Mouse (Mus musculus) MEL (cell line): ENCODE results near the gene Rec8. TPM values are rescaled to one million over a fixed set of nuclear protein-coding genes. Genes with fewer than 3 reads are reported as not detected.

Experiments
- DNase-seq: peaks from one replicate; pipeline ENCODE4 v3.0.0; 2011; ENCODE audit warnings: low read depth, low spot score
- H3K27ac ChIP-seq: 2 replicates; pipeline ENCODE4 v1.5.1; 2012; ENCODE audit warnings: low read depth, mild to moderate bottlenecking, control low read depth, low read length, moderate library complexity; ENCODE audit not compliant: control insufficient read depth
- H3K27me3 ChIP-seq, 2 experiments: fragments of 150-350 bp in 1 of 2; sonication (generic) in 1 of 2; 2 replicates each; pipeline ENCODE4 v1.6.1; 2012; ENCODE audit warnings: low read length in 2 of 2, mild to moderate bottlenecking in 2 of 2, improper control_type of control experiment in 1 of 2, moderate library complexity in 1 of 2; ENCODE audit not compliant: insufficient read depth in 2 of 2, control insufficient read depth in 1 of 2
- H3K36me3 ChIP-seq, 2 experiments: 2 replicates each; pipeline ENCODE4 v1.6.1; 2012 to 2014; ENCODE audit warnings: low read length in 2 of 2, improper control_type of control experiment in 1 of 2, inconsistent platforms in 1 of 2, mild to moderate bottlenecking in 1 of 2; ENCODE audit not compliant: insufficient read depth in 2 of 2, control insufficient read depth in 1 of 2
- H3K4me1 ChIP-seq, 2 experiments: fragments of 150-350 bp in 1 of 2; sonication (generic) in 1 of 2; 2 replicates each; pipeline ENCODE4 v1.6.1; 2012; ENCODE audit warnings: low read length in 2 of 2, improper control_type of control experiment in 1 of 2, mild to moderate bottlenecking in 1 of 2; ENCODE audit not compliant: insufficient read depth in 2 of 2, control insufficient read depth in 1 of 2
- H3K4me3 ChIP-seq, 2 experiments: fragments of 150-350 bp in 1 of 2; sonication (generic) in 1 of 2; 2 replicates each; pipeline ENCODE4 v1.5.1; 2012; ENCODE audit warnings: low read depth in 2 of 2, low read length in 2 of 2, mild to moderate bottlenecking in 2 of 2, moderate library complexity in 2 of 2, control low read depth in 1 of 2, improper control_type of control experiment in 1 of 2; ENCODE audit not compliant: control insufficient read depth in 1 of 2, insufficient read depth in 1 of 2
- H3K79me2 ChIP-seq: 2 replicates; pipeline ENCODE4 v1.6.1; 2012; ENCODE audit warnings: mild to moderate bottlenecking, low read length, moderate library complexity; ENCODE audit not compliant: control insufficient read depth, poor library complexity, insufficient read depth
- H3K9ac ChIP-seq: 2 replicates; pipeline ENCODE4 v1.6.1; 2012; ENCODE audit warnings: low read depth, mild to moderate bottlenecking, control low read depth, low read length, moderate library complexity; ENCODE audit not compliant: control insufficient read depth, poor library complexity, severe bottlenecking
- H3K9me3 ChIP-seq: fragments of 150-350 bp; sonication (generic); replicated peaks from 2 replicates; pipeline ENCODE4 v1.6.1; 2012; ENCODE audit warnings: mild to moderate bottlenecking, low read length, improper control_type of control experiment, moderate library complexity; ENCODE audit not compliant: insufficient read depth
- BHLHE40 ChIP-seq: IDR thresholded peaks from 2 replicates; pipeline ENCODE4 v1.6.1; 2012; ENCODE audit warnings: low read depth, mild to moderate bottlenecking, inconsistent platforms, low read length, improper control_type of control experiment, borderline replicate concordance
- CTCF ChIP-seq, 3 experiments: IDR thresholded peaks in 2 of 3; conservative IDR thresholded peaks in 1 of 3; 2 replicates each; pipeline ENCODE4 v1.5.1; 2011 to 2012; ENCODE audit warnings: low read length in 3 of 3, low read depth in 2 of 3, mild to moderate bottlenecking in 2 of 3, improper control_type of control experiment in 1 of 3, inconsistent platforms in 1 of 3, mixed read lengths in 1 of 3, moderate library complexity in 1 of 3; ENCODE audit not compliant: control insufficient read depth in 1 of 3, insufficient read depth in 1 of 3, poor library complexity in 1 of 3, severe bottlenecking in 1 of 3
- ELF1 ChIP-seq: IDR thresholded peaks from 2 replicates; pipeline ENCODE4 v1.6.1; 2014; ENCODE audit warnings: low read depth, mild to moderate bottlenecking, inconsistent platforms, low read length, improper control_type of control experiment, moderate library complexity
- EP300 ChIP-seq, 2 experiments: IDR thresholded peaks; 2 replicates each; pipeline ENCODE4 v1.6.1; 2011; ENCODE audit warnings: improper control_type of control experiment in 2 of 2, low read length in 2 of 2, low read depth in 1 of 2, mild to moderate bottlenecking in 1 of 2
- ETS1 ChIP-seq: IDR thresholded peaks from 2 replicates; pipeline ENCODE4 v1.6.1; 2012; ENCODE audit warnings: low read depth, mild to moderate bottlenecking, inconsistent platforms, low read length, improper control_type of control experiment, moderate library complexity
- GABPA ChIP-seq: IDR thresholded peaks from 2 replicates; pipeline ENCODE4 v1.6.1; 2012; ENCODE audit warnings: low read depth, mild to moderate bottlenecking, inconsistent platforms, low read length, improper control_type of control experiment, moderate library complexity
- HCFC1 ChIP-seq: IDR thresholded peaks from 2 replicates; pipeline ENCODE4 v1.6.1; 2012; ENCODE audit warnings: low read depth, mild to moderate bottlenecking, inconsistent platforms, low read length, improper control_type of control experiment, moderate library complexity
- JUND ChIP-seq: IDR thresholded peaks from 2 replicates; pipeline ENCODE4 v1.6.1; 2011; ENCODE audit warnings: low read depth, mild to moderate bottlenecking, improper control_type of control experiment, low read length
- KAT2A ChIP-seq: conservative IDR thresholded peaks from 2 replicates; pipeline ENCODE4 v1.6.1; 2012; ENCODE audit warnings: low read depth, low read length, improper control_type of control experiment, inconsistent platforms
- MAFK ChIP-seq: IDR thresholded peaks from 2 replicates; pipeline ENCODE4 v1.6.1; 2011; ENCODE audit warnings: low read depth, mild to moderate bottlenecking, low read length, improper control_type of control experiment, borderline replicate concordance
- MAZ ChIP-seq: IDR thresholded peaks from 2 replicates; pipeline ENCODE4 v1.6.1; 2012; ENCODE audit warnings: low read depth, mild to moderate bottlenecking, inconsistent platforms, low read length, improper control_type of control experiment
- MYB ChIP-seq: IDR thresholded peaks from 2 replicates; pipeline ENCODE4 v1.6.1; 2011; ENCODE audit warnings: mild to moderate bottlenecking, low read depth, low read length, improper control_type of control experiment
- MYC ChIP-seq: IDR thresholded peaks from 2 replicates; pipeline ENCODE4 v1.6.1; 2011; ENCODE audit warnings: low read depth, mild to moderate bottlenecking, low read length, improper control_type of control experiment, moderate library complexity
- NELFE ChIP-seq: IDR thresholded peaks from 2 replicates; pipeline ENCODE4 v1.6.1; 2011; ENCODE audit warnings: low read depth, low read length, improper control_type of control experiment
- NRF1 ChIP-seq: IDR thresholded peaks from 2 replicates; pipeline ENCODE4 v1.6.1; 2014; ENCODE audit warnings: low read depth, mild to moderate bottlenecking, inconsistent platforms, low read length, improper control_type of control experiment, moderate library complexity; ENCODE audit not compliant: poor library complexity, insufficient read depth, severe bottlenecking
- POLR2A ChIP-seq, 2 experiments: IDR thresholded peaks; 2 replicates each; pipeline ENCODE4 v1.6.1; 2011 to 2012; ENCODE audit warnings: low read length in 2 of 2, mild to moderate bottlenecking in 2 of 2, control low read depth in 1 of 2, improper control_type of control experiment in 1 of 2, low read depth in 1 of 2, moderate library complexity in 1 of 2; ENCODE audit not compliant: control insufficient read depth in 1 of 2, insufficient read depth in 1 of 2, poor library complexity in 1 of 2
- POLR2AphosphoS5 ChIP-seq: IDR thresholded peaks from 2 replicates; pipeline ENCODE4 v1.6.1; 2012; ENCODE audit warnings: low read depth, borderline replicate concordance, mild to moderate bottlenecking, inconsistent platforms, low read length, moderate library complexity, mixed read lengths
- RAD21 ChIP-seq: IDR thresholded peaks from 2 replicates; pipeline ENCODE4 v1.6.1; 2011; ENCODE audit warnings: mild to moderate bottlenecking, low read depth, low read length, improper control_type of control experiment
- RCOR1 ChIP-seq: IDR thresholded peaks from 2 replicates; pipeline ENCODE4 v1.6.1; 2012; ENCODE audit warnings: low read depth, mild to moderate bottlenecking, inconsistent platforms, low read length, improper control_type of control experiment
- SIN3A ChIP-seq: IDR thresholded peaks from 2 replicates; pipeline ENCODE4 v1.6.1; 2012; ENCODE audit warnings: low read length, improper control_type of control experiment, inconsistent platforms
- SMC3 ChIP-seq: IDR thresholded peaks from 2 replicates; pipeline ENCODE4 v1.6.1; 2011; ENCODE audit warnings: low read depth, low read length, improper control_type of control experiment
- TAL1 ChIP-seq: IDR thresholded peaks from 2 replicates; pipeline ENCODE4 v1.6.1; 2012; ENCODE audit warnings: mild to moderate bottlenecking, inconsistent platforms, low read length, moderate library complexity, mixed read lengths
- UBTF ChIP-seq: IDR thresholded peaks from 2 replicates; pipeline ENCODE4 v1.6.1; 2012; ENCODE audit warnings: low read depth, mild to moderate bottlenecking, inconsistent platforms, low read length, improper control_type of control experiment, moderate library complexity, borderline replicate concordance; ENCODE audit not compliant: insufficient read depth
- USF1 ChIP-seq: IDR thresholded peaks from 2 replicates; pipeline ENCODE4 v1.6.1; 2014; ENCODE audit warnings: low read depth, mild to moderate bottlenecking, inconsistent platforms, low read length, improper control_type of control experiment, moderate library complexity
- USF2 ChIP-seq, 2 experiments: IDR thresholded peaks; 2 replicates each; pipeline ENCODE4 v1.6.1; 2011 to 2012; ENCODE audit warnings: improper control_type of control experiment in 2 of 2, low read length in 2 of 2, borderline replicate concordance in 1 of 2, inconsistent platforms in 1 of 2, low read depth in 1 of 2, mild to moderate bottlenecking in 1 of 2; ENCODE audit not compliant: insufficient read depth in 1 of 2
- ZC3H11A ChIP-seq: IDR thresholded peaks from 2 replicates; pipeline ENCODE4 v1.6.1; 2012; ENCODE audit warnings: low read depth, mild to moderate bottlenecking, inconsistent platforms, low read length, improper control_type of control experiment
- ZMIZ1 ChIP-seq: IDR thresholded peaks from 2 replicates; pipeline ENCODE4 v1.6.1; 2012; ENCODE audit warnings: low read depth, mild to moderate bottlenecking, inconsistent platforms, low read length, improper control_type of control experiment, moderate library complexity
- ZNF384 ChIP-seq: IDR thresholded peaks from 2 replicates; pipeline ENCODE4 v1.6.1; 2012; ENCODE audit warnings: low read depth, mild to moderate bottlenecking, inconsistent platforms, low read length, improper control_type of control experiment
- polyA plus RNA-seq, 2 experiments: library from polyadenylated mRNA; stranded (reverse) in 1 of 2; unstranded in 1 of 2; fragments of >175 nt in 1 of 2; fragments of >200 nt in 1 of 2; gene quantifications; 2 replicates each; pipeline versions ENCODE4 v1.2.1 to v1.2.4; 2012; ENCODE audit warnings: low replicate concordance in 2 of 2, low read depth in 1 of 2; ENCODE audit not compliant: insufficient read length in 2 of 2, insufficient read depth in 1 of 2, missing spikeins in 1 of 2
- total RNA-seq: library from RNA; depleted of rRNA; stranded (reverse); fragments of 300-350 nt; gene quantifications from 2 replicates; pipeline ENCODE4 v1.2.3, GENCODE M21; 2012

Rec8 gene
- total and polyA plus RNA-seq, 3 experiments: 1.5 to 2.5 TPM; not detected in 1

- peaks cover 0 to 37% of the 10 kb centered on the region in 2 experiments; a peak in 2 of 4 replicates for H3K36me3 ChIP-seq
- H3K79me2 ChIP-seq: peaks cover 32% of the 10 kb centered on the region
- DNase-seq: no peak
- no peaks in the 10 kb centered on the region for H3K9me3 ChIP-seq
- H3K27me3 ChIP-seq: no peaks in the 10 kb centered on the region
- H3K9ac ChIP-seq: peak overlapping the region; percentile 78
- H3K4me1 ChIP-seq: peaks cover 7 to 15% of the 10 kb centered on the region in 2 experiments; a peak in 3 of 4 replicates
- H3K4me3 ChIP-seq: peak overlapping the region; percentile 69 to 70
- peak overlapping the region; percentile 93 for H3K27ac ChIP-seq
- no peak for TF ChIP-seq ZC3H11A
- peak; percentile 58; the same call in 1 of the 2 replicates for TF ChIP-seq NELFE
- TF ChIP-seq ZMIZ1: 0 out of 2 replicates have a peak, but pooled peaks have one; percentile 23
- no peak for TF ChIP-seq MAFK
- TF ChIP-seq SMC3: 0 out of 2 replicates have a peak, but pooled peaks have one; percentile 13
- TF ChIP-seq ELF1: 0 out of 2 replicates have a peak, but pooled peaks have one; percentile 3
- TF ChIP-seq MYB: no peak
- no peak for TF ChIP-seq RAD21
- no peak for TF ChIP-seq CTCF (IDR thresholded peaks at IDR 0.05 in 2 of 3, conservative IDR thresholded peaks at IDR 0.05 in 1 of 3; ENCODE audit: control insufficient read depth in 1 of 3, insufficient read depth in 1 of 3, low read depth in 2 of 3, low read length in 3 of 3, poor library complexity in 1 of 3, severe bottlenecking in 1 of 3)
Observed at GRCm38 (mm10) chr14:55671486-55671832, 53.6 kb downstream of the Rec8 start.

- Histone ChIP-seq H3K9ac (peak within 1 kb of the TSS; percentile 78), H3K4me3 (peak within 1 kb of the TSS; percentile 69 to 70), H3K27me3 (no peaks in the 10 kb centered on the region), H3K4me1 (peaks cover 7 to 15% of the 10 kb centered on the region in 2 experiments; a peak in 3 of 4 replicates), H3K27ac (peak within 1 kb of the TSS; percentile 93), H3K79me2 (peaks cover 30% of the 10 kb centered on the region), H3K36me3 (peaks cover 0 to 37% of the 10 kb centered on the region in 2 experiments; a peak in 2 of 4 replicates), H3K9me3 (no peaks in the 10 kb centered on the region)
- DNase-seq: peak; percentile 100
- TF ChIP-seq MAZ (no peak), UBTF (no peak), USF2 (IDR thresholded peaks at IDR 0.05; ENCODE audit: borderline replicate concordance in 1 of 2, insufficient read depth in 1 of 2, low read depth in 1 of 2, low read length in 2 of 2) (no peak), ETS1 (peak; percentile 69), MYC (peak; percentile 97), MYB (peak; percentile 64), TAL1 (no peak), SMC3 (no peak), HCFC1 (peak; percentile 97), EP300 (IDR thresholded peaks at IDR 0.05; ENCODE audit: low read depth in 1 of 2, low read length in 2 of 2) (peak; percentile 44 to 54), POLR2AphosphoS5 (no peak), JUND (no peak), USF1 (no peak), SIN3A (peak; percentile 98), GABPA (no peak; the same call in 1 of the 2 replicates), KAT2A (peak; percentile 100), NRF1 (no peak), ZC3H11A (no peak), ZNF384 (peak; percentile 53), RAD21 (no peak), RCOR1 (peak; percentile 15; the same call in 1 of the 2 replicates), POLR2A (IDR thresholded peaks at IDR 0.05; ENCODE audit: control insufficient read depth in 1 of 2, insufficient read depth in 1 of 2, low read depth in 1 of 2, low read length in 2 of 2, poor library complexity in 1 of 2) (peak; percentile 40 to 74; a peak in 1 of 4 replicates), BHLHE40 (no peak), NELFE (peak; percentile 80)
Observed at GRCm38 (mm10) chr14:55671833-55672740, 54.2 kb downstream of the Rec8 start, which contains the start of the genes Gmpr2 and Nedd8. Gmpr2 (plus strand) TSS chr14:55671941. Nedd8 (minus strand) TSS chr14:55672124.
